Mouse (Mus musculus) liver, adult 2 months (tissue): ENCODE data around the gene 4933427D14Rik.

Experiments
- CTCF ChIP-seq: fragments of 200-500 bp; IDR thresholded peaks from 2 replicates; pipeline ENCODE4 v1.5.1; 2011; ENCODE audit warnings: low read depth, low read length, control low read depth
- POLR2A ChIP-seq: fragments of 200-500 bp; IDR thresholded peaks from 2 replicates; pipeline ENCODE4 v1.6.1; 2011; ENCODE audit warnings: low read length, control low read depth; ENCODE audit not compliant: insufficient read depth; ENCODE audit errors: extremely low read depth

- no peak for TF ChIP-seq POLR2A
- TF ChIP-seq CTCF, result no peak
These were observed 24.8 kb upstream of the 4933427D14Rik start for GRCm38 (mm10) chr11:72232068-72232467.
